Mouse (Mus musculus) MEL (cell line): ENCODE data around the gene AC141477.1. TPM values are rescaled to one million over a fixed set of nuclear protein-coding genes. Genes with fewer than 3 reads are reported as not detected.
A peak's percentile ranks its signal among the peaks of the same experiment; 100 is the strongest.

Experiments used
- DNase-seq: peaks from one replicate; pipeline ENCODE4 v3.0.0; 2011; ENCODE audit warnings: low read depth, low spot score
- H3K27ac ChIP-seq: 2 replicates; pipeline ENCODE4 v1.5.1; 2012; ENCODE audit warnings: low read depth, mild to moderate bottlenecking, control low read depth, low read length, moderate library complexity; ENCODE audit not compliant: control insufficient read depth
- H3K27me3 ChIP-seq, 2 experiments: fragments of 150-350 bp in 1 of 2; sonication (generic) in 1 of 2; 2 replicates each; pipeline ENCODE4 v1.6.1; 2012; ENCODE audit warnings: low read length in 2 of 2, mild to moderate bottlenecking in 2 of 2, improper control_type of control experiment in 1 of 2, moderate library complexity in 1 of 2; ENCODE audit not compliant: insufficient read depth in 2 of 2, control insufficient read depth in 1 of 2
- H3K36me3 ChIP-seq, 2 experiments: 2 replicates each; pipeline ENCODE4 v1.6.1; 2012 to 2014; ENCODE audit warnings: low read length in 2 of 2, improper control_type of control experiment in 1 of 2, inconsistent platforms in 1 of 2, mild to moderate bottlenecking in 1 of 2; ENCODE audit not compliant: insufficient read depth in 2 of 2, control insufficient read depth in 1 of 2
- H3K4me1 ChIP-seq, 2 experiments: fragments of 150-350 bp in 1 of 2; sonication (generic) in 1 of 2; 2 replicates each; pipeline ENCODE4 v1.6.1; 2012; ENCODE audit warnings: low read length in 2 of 2, improper control_type of control experiment in 1 of 2, mild to moderate bottlenecking in 1 of 2; ENCODE audit not compliant: insufficient read depth in 2 of 2, control insufficient read depth in 1 of 2
- H3K4me3 ChIP-seq, 2 experiments: fragments of 150-350 bp in 1 of 2; sonication (generic) in 1 of 2; 2 replicates each; pipeline ENCODE4 v1.5.1; 2012; ENCODE audit warnings: low read depth in 2 of 2, low read length in 2 of 2, mild to moderate bottlenecking in 2 of 2, moderate library complexity in 2 of 2, control low read depth in 1 of 2, improper control_type of control experiment in 1 of 2; ENCODE audit not compliant: control insufficient read depth in 1 of 2, insufficient read depth in 1 of 2
- H3K79me2 ChIP-seq: 2 replicates; pipeline ENCODE4 v1.6.1; 2012; ENCODE audit warnings: mild to moderate bottlenecking, low read length, moderate library complexity; ENCODE audit not compliant: control insufficient read depth, poor library complexity, insufficient read depth
- H3K9ac ChIP-seq: 2 replicates; pipeline ENCODE4 v1.6.1; 2012; ENCODE audit warnings: low read depth, mild to moderate bottlenecking, control low read depth, low read length, moderate library complexity; ENCODE audit not compliant: control insufficient read depth, poor library complexity, severe bottlenecking
- H3K9me3 ChIP-seq: fragments of 150-350 bp; sonication (generic); replicated peaks from 2 replicates; pipeline ENCODE4 v1.6.1; 2012; ENCODE audit warnings: mild to moderate bottlenecking, low read length, improper control_type of control experiment, moderate library complexity; ENCODE audit not compliant: insufficient read depth
- BHLHE40 ChIP-seq: IDR thresholded peaks from 2 replicates; pipeline ENCODE4 v1.6.1; 2012; ENCODE audit warnings: low read depth, mild to moderate bottlenecking, inconsistent platforms, low read length, improper control_type of control experiment, borderline replicate concordance
- CHD1 ChIP-seq: IDR thresholded peaks from 2 replicates; pipeline ENCODE4 v1.6.1; 2012; ENCODE audit warnings: low read depth, mild to moderate bottlenecking, inconsistent platforms, low read length, improper control_type of control experiment
- CHD2 ChIP-seq: IDR thresholded peaks from 2 replicates; pipeline ENCODE4 v1.6.1; 2011; ENCODE audit warnings: low read length, improper control_type of control experiment
- CTCF ChIP-seq, 3 experiments: IDR thresholded peaks in 2 of 3; conservative IDR thresholded peaks in 1 of 3; 2 replicates each; pipeline ENCODE4 v1.5.1; 2011 to 2012; ENCODE audit warnings: low read length in 3 of 3, low read depth in 2 of 3, mild to moderate bottlenecking in 2 of 3, improper control_type of control experiment in 1 of 3, inconsistent platforms in 1 of 3, mixed read lengths in 1 of 3, moderate library complexity in 1 of 3; ENCODE audit not compliant: control insufficient read depth in 1 of 3, insufficient read depth in 1 of 3, poor library complexity in 1 of 3, severe bottlenecking in 1 of 3
- E2F4 ChIP-seq: IDR thresholded peaks from 2 replicates; pipeline ENCODE4 v1.6.1; 2011; ENCODE audit warnings: low read depth, low read length, improper control_type of control experiment, borderline replicate concordance
- ELF1 ChIP-seq: IDR thresholded peaks from 2 replicates; pipeline ENCODE4 v1.6.1; 2014; ENCODE audit warnings: low read depth, mild to moderate bottlenecking, inconsistent platforms, low read length, improper control_type of control experiment, moderate library complexity
- GABPA ChIP-seq: IDR thresholded peaks from 2 replicates; pipeline ENCODE4 v1.6.1; 2012; ENCODE audit warnings: low read depth, mild to moderate bottlenecking, inconsistent platforms, low read length, improper control_type of control experiment, moderate library complexity
- HCFC1 ChIP-seq: IDR thresholded peaks from 2 replicates; pipeline ENCODE4 v1.6.1; 2012; ENCODE audit warnings: low read depth, mild to moderate bottlenecking, inconsistent platforms, low read length, improper control_type of control experiment, moderate library complexity
- KAT2A ChIP-seq: conservative IDR thresholded peaks from 2 replicates; pipeline ENCODE4 v1.6.1; 2012; ENCODE audit warnings: low read depth, low read length, improper control_type of control experiment, inconsistent platforms
- MAFK ChIP-seq: IDR thresholded peaks from 2 replicates; pipeline ENCODE4 v1.6.1; 2011; ENCODE audit warnings: low read depth, mild to moderate bottlenecking, low read length, improper control_type of control experiment, borderline replicate concordance
- MXI1 ChIP-seq: IDR thresholded peaks from 2 replicates; pipeline ENCODE4 v1.6.1; 2011; ENCODE audit warnings: mild to moderate bottlenecking, low read depth, low read length, improper control_type of control experiment
- NELFE ChIP-seq: IDR thresholded peaks from 2 replicates; pipeline ENCODE4 v1.6.1; 2011; ENCODE audit warnings: low read depth, low read length, improper control_type of control experiment
- NRF1 ChIP-seq: IDR thresholded peaks from 2 replicates; pipeline ENCODE4 v1.6.1; 2014; ENCODE audit warnings: low read depth, mild to moderate bottlenecking, inconsistent platforms, low read length, improper control_type of control experiment, moderate library complexity; ENCODE audit not compliant: poor library complexity, insufficient read depth, severe bottlenecking
- POLR2AphosphoS2 ChIP-seq: IDR thresholded peaks from 2 replicates; pipeline ENCODE4 v1.6.1; 2011; ENCODE audit warnings: low read length, improper control_type of control experiment
- POLR2AphosphoS5 ChIP-seq: IDR thresholded peaks from 2 replicates; pipeline ENCODE4 v1.6.1; 2012; ENCODE audit warnings: low read depth, borderline replicate concordance, mild to moderate bottlenecking, inconsistent platforms, low read length, moderate library complexity, mixed read lengths
- RCOR1 ChIP-seq: IDR thresholded peaks from 2 replicates; pipeline ENCODE4 v1.6.1; 2012; ENCODE audit warnings: low read depth, mild to moderate bottlenecking, inconsistent platforms, low read length, improper control_type of control experiment
- SIN3A ChIP-seq: IDR thresholded peaks from 2 replicates; pipeline ENCODE4 v1.6.1; 2012; ENCODE audit warnings: low read length, improper control_type of control experiment, inconsistent platforms
- TAL1 ChIP-seq: IDR thresholded peaks from 2 replicates; pipeline ENCODE4 v1.6.1; 2012; ENCODE audit warnings: mild to moderate bottlenecking, inconsistent platforms, low read length, moderate library complexity, mixed read lengths
- TBP ChIP-seq: IDR thresholded peaks from 2 replicates; pipeline ENCODE4 v1.8.0; 2011; ENCODE audit warnings: low read depth, low read length, improper control_type of control experiment
- TCF12 ChIP-seq: IDR thresholded peaks from 2 replicates; pipeline ENCODE4 v1.6.1; 2014; ENCODE audit warnings: low read depth, mild to moderate bottlenecking, inconsistent platforms, low read length, improper control_type of control experiment, moderate library complexity
- UBTF ChIP-seq: IDR thresholded peaks from 2 replicates; pipeline ENCODE4 v1.6.1; 2012; ENCODE audit warnings: low read depth, mild to moderate bottlenecking, inconsistent platforms, low read length, improper control_type of control experiment, moderate library complexity, borderline replicate concordance; ENCODE audit not compliant: insufficient read depth
- USF1 ChIP-seq: IDR thresholded peaks from 2 replicates; pipeline ENCODE4 v1.6.1; 2014; ENCODE audit warnings: low read depth, mild to moderate bottlenecking, inconsistent platforms, low read length, improper control_type of control experiment, moderate library complexity
- USF2 ChIP-seq, 2 experiments: IDR thresholded peaks; 2 replicates each; pipeline ENCODE4 v1.6.1; 2011 to 2012; ENCODE audit warnings: improper control_type of control experiment in 2 of 2, low read length in 2 of 2, borderline replicate concordance in 1 of 2, inconsistent platforms in 1 of 2, low read depth in 1 of 2, mild to moderate bottlenecking in 1 of 2; ENCODE audit not compliant: insufficient read depth in 1 of 2
- ZKSCAN1 ChIP-seq: IDR thresholded peaks from 2 replicates; pipeline ENCODE4 v1.6.1; 2012; ENCODE audit warnings: low read depth, mild to moderate bottlenecking, inconsistent platforms, low read length, improper control_type of control experiment, moderate library complexity
- ZMIZ1 ChIP-seq: IDR thresholded peaks from 2 replicates; pipeline ENCODE4 v1.6.1; 2012; ENCODE audit warnings: low read depth, mild to moderate bottlenecking, inconsistent platforms, low read length, improper control_type of control experiment, moderate library complexity
- ZNF384 ChIP-seq: IDR thresholded peaks from 2 replicates; pipeline ENCODE4 v1.6.1; 2012; ENCODE audit warnings: low read depth, mild to moderate bottlenecking, inconsistent platforms, low read length, improper control_type of control experiment
- polyA plus RNA-seq, 2 experiments: library from polyadenylated mRNA; stranded (reverse) in 1 of 2; unstranded in 1 of 2; fragments of >175 nt in 1 of 2; fragments of >200 nt in 1 of 2; gene quantifications; 2 replicates each; pipeline versions ENCODE4 v1.2.1 to v1.2.4; 2012; ENCODE audit warnings: low replicate concordance in 2 of 2, low read depth in 1 of 2; ENCODE audit not compliant: insufficient read length in 2 of 2, insufficient read depth in 1 of 2, missing spikeins in 1 of 2
- total RNA-seq: library from RNA; depleted of rRNA; stranded (reverse); fragments of 300-350 nt; gene quantifications from 2 replicates; pipeline ENCODE4 v1.2.3, GENCODE M21; 2012

Gene AC141477.1
- total and polyA plus RNA-seq, 3 experiments: 0.70 TPM; not detected in 2

GRCm38 (mm10) chr10:76447406-76448229, 7.4 kb upstream of the AC141477.1 start:
- Histone ChIP-seq H3K9me3 (no peaks in the 10 kb centered on the region), H3K27me3 (no peaks in the 10 kb centered on the region), H3K27ac (peak overlapping the region; percentile 98; the same call in 1 of the 2 replicates), H3K4me3 (no peak overlapping the region), H3K36me3 (peaks cover 0 to 32% of the 10 kb centered on the region in 2 experiments; a peak in 2 of 4 replicates), H3K9ac (no peak overlapping the region), H3K4me1 (peaks cover 11 to 33% of the 10 kb centered on the region in 2 experiments), H3K79me2 (peaks cover 2% of the 10 kb centered on the region; the same call in 1 of the 2 replicates)
- DNase-seq: no peak
- TF ChIP-seq KAT2A: no peak
- TF ChIP-seq UBTF: no peak
- TF ChIP-seq POLR2AphosphoS2: no peak

GRCm38 (mm10) chr10:76445996-76446681, 5.9 kb upstream of the AC141477.1 start:
- Histone ChIP-seq H3K27me3 (no peaks in the 10 kb centered on the region), H3K36me3 (peaks cover 0 to 37% of the 10 kb centered on the region in 2 experiments; a peak in 2 of 4 replicates), H3K9me3 (no peaks in the 10 kb centered on the region), H3K27ac (peak overlapping the region; percentile 98), H3K4me1 (peaks cover 11 to 39% of the 10 kb centered on the region in 2 experiments), H3K9ac (peak overlapping the region; percentile 71), H3K4me3 (peak overlapping the region; percentile 20 to 34), H3K79me2 (peaks cover 13% of the 10 kb centered on the region)
- peak; percentile 95 for DNase-seq
- peak; percentile 80 for TF ChIP-seq ELF1
- peak; percentile 92 for TF ChIP-seq ZMIZ1
- peak; percentile 40; the same call in 1 of the 2 replicates for TF ChIP-seq KAT2A
- TF ChIP-seq USF1: no peak
- peak; percentile 97 for TF ChIP-seq TCF12
- TF ChIP-seq TAL1: peak; percentile 97
- TF ChIP-seq CHD2: peak; percentile 56; the same call in 1 of the 2 replicates
- TF ChIP-seq RCOR1: peak; percentile 80
- TF ChIP-seq NELFE: peak; percentile 64
- 0 out of 2 replicates have a peak, but pooled peaks have one; percentile 24 for TF ChIP-seq GABPA
- peak; percentile 73 for TF ChIP-seq MXI1
- peak; percentile 89 for TF ChIP-seq SIN3A
- TF ChIP-seq HCFC1: peak; percentile 66; the same call in 1 of the 2 replicates
- TF ChIP-seq ZKSCAN1: no peak
- peak; percentile 55 for TF ChIP-seq TBP
- peak; percentile 53; the same call in 1 of the 2 replicates for TF ChIP-seq MAFK
- 0 out of 2 replicates have a peak, but pooled peaks have one; percentile 67 for TF ChIP-seq UBTF
- no peak for TF ChIP-seq USF2 (IDR thresholded peaks at IDR 0.05; ENCODE audit: borderline replicate concordance in 1 of 2, insufficient read depth in 1 of 2, low read depth in 1 of 2, low read length in 2 of 2)
- no peak for TF ChIP-seq ZNF384
- no peak for TF ChIP-seq POLR2AphosphoS5
- TF ChIP-seq NRF1: 0 out of 2 replicates have a peak, but pooled peaks have one; percentile 21
- TF ChIP-seq BHLHE40: peak; percentile 71; the same call in 1 of the 2 replicates
- no peak for TF ChIP-seq E2F4
- 0 out of 2 replicates have a peak, but pooled peaks have one; percentile 37 for TF ChIP-seq POLR2AphosphoS2
- TF ChIP-seq CTCF (IDR thresholded peaks at IDR 0.05 in 2 of 3, conservative IDR thresholded peaks at IDR 0.05 in 1 of 3; ENCODE audit: control insufficient read depth in 1 of 3, insufficient read depth in 1 of 3, low read depth in 2 of 3, low read length in 3 of 3, poor library complexity in 1 of 3, severe bottlenecking in 1 of 3): no peak
- peak; percentile 91; the same call in 1 of the 2 replicates for TF ChIP-seq CHD1
